Mouse (Mus musculus) limb, embryonic 10.5 days (tissue): Measurements from ENCODE around the gene Rph3a. TPM values are rescaled to one million over a fixed set of nuclear protein-coding genes. Genes with fewer than 3 reads are reported as not detected.

Experiments
- DNase-seq: peaks from one replicate; pipeline ENCODE4 v3.0.0-alpha.2; 2017; ENCODE audit warnings: low spot score
- H3K27ac ChIP-seq: fragments of 300-500 bp; sonication (generic); 2 replicates; pipeline ENCODE4 v1.5.1; 2016; ENCODE audit warnings: mild to moderate bottlenecking
- H3K27me3 ChIP-seq: fragments of 300-500 bp; sonication (generic); 2 replicates; pipeline ENCODE4 v1.6.1; 2016; ENCODE audit warnings: low read depth, mild to moderate bottlenecking; ENCODE audit not compliant: poor library complexity, severe bottlenecking
- H3K36me3 ChIP-seq: fragments of 300-500 bp; sonication (generic); 2 replicates; pipeline ENCODE4 v1.6.1; 2016; ENCODE audit warnings: mild to moderate bottlenecking, moderate library complexity
- H3K4me1 ChIP-seq: fragments of 300-500 bp; sonication (generic); 2 replicates; pipeline ENCODE4 v1.6.1; 2016
- H3K4me3 ChIP-seq: fragments of 300-500 bp; sonication (generic); 2 replicates; pipeline ENCODE4 v1.5.1; 2016; ENCODE audit warnings: mild to moderate bottlenecking, moderate library complexity
- H3K9me3 ChIP-seq: fragments of 300-500 bp; sonication (generic); replicated peaks from 2 replicates; pipeline ENCODE4 v1.6.1; 2016; ENCODE audit warnings: mild to moderate bottlenecking
- WGBS: fragments of 180-500 bp; shearing (Covaris S2); methylation state at CpG from one replicate; pipeline ENCODE4 v1.1.7; 2016; 5-methylcytosine and 5-hydroxymethylcytosine counted together
- polyA plus RNA-seq: library from polyadenylated mRNA; unstranded; fragments of >200 nt; fragmentation: Nextera tagmentation; extraction: Ambion mirVana; gene quantifications from 2 replicates; pipeline ENCODE4 v1.2.1, GENCODE M21; 2016

Gene Rph3a
- polyA plus RNA-seq: not detected in 2 replicates

- H3K27me3 ChIP-seq: peaks cover 37% of the 10 kb centered on the region
- no peak for DNase-seq
- no peak within 1 kb of the TSS for H3K27ac ChIP-seq
- H3K9me3 ChIP-seq: no peaks in the 10 kb centered on the region
- no peak within 1 kb of the TSS for H3K4me3 ChIP-seq
- 76% methylated on average over 12 of the region's 12 CpGs for WGBS
- 0 out of 2 replicates have a peak, but pooled peaks cover 5% of the 10 kb centered on the region for H3K4me1 ChIP-seq
- no peaks in the 10 kb centered on the region for H3K36me3 ChIP-seq
Observed at GRCm38 (mm10) chr5:121009811-121010569, at the start of gene Rph3a. TSS of gene Rph3a (minus strand) at chr5:121010092.

GRCm38 (mm10) chr5:121058261-121058660 is 48.4 kb upstream of the Rph3a start:
- no peak overlapping the region for H3K4me3 ChIP-seq
- H3K9me3 ChIP-seq: no peaks in the 10 kb centered on the region
- DNase-seq: no peak
- no peaks in the 10 kb centered on the region for H3K36me3 ChIP-seq
- H3K4me1 ChIP-seq: no peaks in the 10 kb centered on the region
- H3K27me3 ChIP-seq: no peaks in the 10 kb centered on the region
- 90% methylated on average over 11 of the region's 11 CpGs for WGBS
- H3K27ac ChIP-seq: no peak overlapping the region

- Histone ChIP-seq H3K27me3 (no peaks in the 10 kb centered on the region), H3K27ac (no peak overlapping the region), H3K4me1 (no peaks in the 10 kb centered on the region), H3K4me3 (no peak overlapping the region), H3K36me3 (no peaks in the 10 kb centered on the region), H3K9me3 (no peaks in the 10 kb centered on the region)
- no peak for DNase-seq
- WGBS: 89% methylated on average over 9 of the region's 9 CpGs
Observed at GRCm38 (mm10) chr5:121053886-121054285, 44.0 kb upstream of the Rph3a start.

- DNase-seq: no peak
- H3K27ac ChIP-seq: no peak overlapping the region
- no peaks in the 10 kb centered on the region for H3K36me3 ChIP-seq
- H3K4me3 ChIP-seq: no peak overlapping the region
- no peaks in the 10 kb centered on the region for H3K9me3 ChIP-seq
- no peaks in the 10 kb centered on the region for H3K27me3 ChIP-seq
- peaks cover 9% of the 10 kb centered on the region; the same call in 1 of the 2 replicates for H3K4me1 ChIP-seq
- 52% methylated on average over 9 of the region's 9 CpGs for WGBS
Observed at GRCm38 (mm10) chr5:121041791-121042190, 31.9 kb upstream of the Rph3a start.

GRCm38 (mm10) chr5:121039465-121039864 is 29.6 kb upstream of the Rph3a start:
- Histone ChIP-seq H3K27ac (no peak overlapping the region), H3K27me3 (no peaks in the 10 kb centered on the region), H3K4me3 (no peak overlapping the region), H3K4me1 (peaks cover 9% of the 10 kb centered on the region; the same call in 1 of the 2 replicates), H3K9me3 (no peaks in the 10 kb centered on the region), H3K36me3 (no peaks in the 10 kb centered on the region)
- 82% methylated on average over 9 of the region's 9 CpGs for WGBS
- DNase-seq: no peak

- 80% methylated on average over 9 of the region's 9 CpGs for WGBS
- Histone ChIP-seq H3K4me1 (no peaks in the 10 kb centered on the region), H3K27me3 (no peaks in the 10 kb centered on the region), H3K36me3 (no peaks in the 10 kb centered on the region), H3K9me3 (no peaks in the 10 kb centered on the region), H3K4me3 (no peak overlapping the region), H3K27ac (no peak overlapping the region)
- no peak for DNase-seq
Observed at GRCm38 (mm10) chr5:121030161-121030560, 20.3 kb upstream of the Rph3a start.

- Histone ChIP-seq H3K27ac (no peak overlapping the region), H3K4me1 (no peaks in the 10 kb centered on the region), H3K9me3 (no peaks in the 10 kb centered on the region), H3K27me3 (no peaks in the 10 kb centered on the region), H3K4me3 (no peak overlapping the region), H3K36me3 (no peaks in the 10 kb centered on the region)
- 82% methylated on average over 9 of the region's 9 CpGs for WGBS
- no peak for DNase-seq
Observed at GRCm38 (mm10) chr5:121019505-121019904, 9.6 kb upstream of the Rph3a start.

- WGBS: 76% methylated on average over 5 of the region's 5 CpGs
- no peaks in the 10 kb centered on the region for H3K4me1 ChIP-seq
- no peak overlapping the region for H3K4me3 ChIP-seq
- H3K9me3 ChIP-seq: no peaks in the 10 kb centered on the region
- no peaks in the 10 kb centered on the region for H3K27me3 ChIP-seq
- DNase-seq: no peak
- no peaks in the 10 kb centered on the region for H3K36me3 ChIP-seq
- no peak overlapping the region for H3K27ac ChIP-seq
Observed at GRCm38 (mm10) chr5:121017699-121018098, 7.8 kb upstream of the Rph3a start.

GRCm38 (mm10) chr5:121016405-121016804 is 6.5 kb upstream of the Rph3a start:
- Histone ChIP-seq H3K36me3 (no peaks in the 10 kb centered on the region), H3K4me3 (no peak overlapping the region), H3K27me3 (no peaks in the 10 kb centered on the region), H3K4me1 (no peaks in the 10 kb centered on the region), H3K9me3 (no peaks in the 10 kb centered on the region), H3K27ac (no peak overlapping the region)
- 30% methylated on average over 12 of the region's 12 CpGs for WGBS
- DNase-seq: no peak

- Histone ChIP-seq H3K27me3 (peaks cover 5% of the 10 kb centered on the region; the same call in 1 of the 2 replicates), H3K9me3 (no peaks in the 10 kb centered on the region)
- WGBS: 92% methylated on average over 2 of the region's 2 CpGs
Observed at GRCm38 (mm10) chr5:121014496-121014895, 4.6 kb upstream of the Rph3a start.

GRCm38 (mm10) chr5:121011962-121012361 is 2.1 kb upstream of the Rph3a start:
- no peaks in the 10 kb centered on the region for H3K9me3 ChIP-seq
- peaks cover 30% of the 10 kb centered on the region for H3K27me3 ChIP-seq
- no peak for DNase-seq
- H3K4me1 ChIP-seq: 0 out of 2 replicates have a peak, but pooled peaks cover 2% of the 10 kb centered on the region
- H3K36me3 ChIP-seq: no peaks in the 10 kb centered on the region
- H3K27ac ChIP-seq: no peak overlapping the region
- 33% methylated on average over 2 of the region's 2 CpGs for WGBS
- H3K4me3 ChIP-seq: no peak overlapping the region

More at GRCm38 (mm10) chr5:121014496-121014895, 4.6 kb upstream of the Rph3a start:
- Histone ChIP-seq H3K36me3 (no peaks in the 10 kb centered on the region), H3K4me1 (no peaks in the 10 kb centered on the region), H3K27ac (no peak overlapping the region), H3K4me3 (no peak overlapping the region)
- no peak for DNase-seq

GRCm38 (mm10) chr5:121009406-121009805 is 486 bp downstream of the Rph3a start:
- H3K4me3 ChIP-seq: no peak overlapping the region
- H3K27me3 ChIP-seq: peaks cover 42% of the 10 kb centered on the region
- no peak overlapping the region for H3K27ac ChIP-seq
- 0 out of 2 replicates have a peak, but pooled peaks cover 5% of the 10 kb centered on the region for H3K4me1 ChIP-seq
- H3K36me3 ChIP-seq: no peaks in the 10 kb centered on the region
- WGBS: 1% methylated on average over 19 of the region's 19 CpGs
- peak; percentile 88 for DNase-seq
- no peaks in the 10 kb centered on the region for H3K9me3 ChIP-seq

- no peaks in the 10 kb centered on the region for H3K9me3 ChIP-seq
- no peak overlapping the region for H3K27ac ChIP-seq
- no peaks in the 10 kb centered on the region for H3K36me3 ChIP-seq
- no peak for DNase-seq
- WGBS: 15% methylated on average over 15 of the region's 15 CpGs
- 0 out of 2 replicates have a peak, but pooled peaks cover 5% of the 10 kb centered on the region for H3K4me1 ChIP-seq
- peaks cover 50% of the 10 kb centered on the region for H3K27me3 ChIP-seq
- H3K4me3 ChIP-seq: no peak overlapping the region
Observed at GRCm38 (mm10) chr5:121008411-121009239, 1.3 kb downstream of the Rph3a start.
